Mouse (Mus musculus) ovary, adult 18-20 months (tissue): ENCODE data around the gene Sipa1l2.

Experiments used
- DNase-seq: peaks from one replicate; pipeline ENCODE4 v3.0.0; 2022; ENCODE audit warnings: low spot score, mixed read lengths

The Sipa1l2 gene

GRCm38 (mm10) chr8:125569533-125570365 lies at the start of gene Sipa1l2:
Sipa1l2 (minus strand) TSS chr8:125569808.
- peak; percentile 95 for DNase-seq

DNA sequence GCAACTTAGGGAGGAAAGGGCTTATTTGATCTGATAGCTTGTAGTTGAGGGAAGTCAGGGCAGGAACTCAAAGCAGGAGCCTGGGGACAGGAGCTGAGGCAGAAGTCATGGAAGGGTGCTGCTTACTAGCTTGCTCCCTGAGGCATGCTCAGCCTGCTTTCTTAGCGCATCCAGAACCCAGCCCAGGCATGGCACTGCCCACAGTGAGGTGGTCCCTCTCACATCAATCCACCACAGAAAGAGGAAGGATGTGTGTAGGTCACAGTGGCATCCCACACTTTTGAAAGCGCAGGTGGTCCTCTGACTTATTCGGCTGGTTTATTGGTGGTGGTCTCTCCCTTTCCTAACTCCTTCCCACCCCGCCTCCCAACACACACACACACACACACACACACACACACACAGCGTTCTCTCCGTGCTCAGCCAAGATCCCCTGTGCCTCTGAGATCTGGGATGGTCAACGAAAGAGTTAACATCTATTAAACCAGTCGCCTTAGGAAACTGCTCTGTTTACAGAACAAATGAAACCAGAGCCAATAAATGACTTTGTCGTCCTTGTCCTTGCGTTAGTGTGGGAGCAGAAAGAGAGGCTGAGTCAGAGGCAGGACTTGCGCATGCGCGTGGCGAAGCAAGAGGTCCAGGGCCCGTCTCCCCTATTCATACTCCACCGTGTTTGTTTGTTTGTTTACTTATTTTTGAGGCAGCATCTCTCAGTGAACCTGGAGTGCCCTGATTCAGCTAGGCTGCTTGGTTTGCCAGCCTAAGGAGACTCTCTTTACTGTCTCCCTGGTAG lies 49.1 kb upstream of the Sipa1l2 start:
- peak; percentile 41 for DNase-seq

GRCm38 (mm10) chr8:125616935-125617334 lies 47.3 kb upstream of the Sipa1l2 start:
- DNase-seq: no peak

DNA sequence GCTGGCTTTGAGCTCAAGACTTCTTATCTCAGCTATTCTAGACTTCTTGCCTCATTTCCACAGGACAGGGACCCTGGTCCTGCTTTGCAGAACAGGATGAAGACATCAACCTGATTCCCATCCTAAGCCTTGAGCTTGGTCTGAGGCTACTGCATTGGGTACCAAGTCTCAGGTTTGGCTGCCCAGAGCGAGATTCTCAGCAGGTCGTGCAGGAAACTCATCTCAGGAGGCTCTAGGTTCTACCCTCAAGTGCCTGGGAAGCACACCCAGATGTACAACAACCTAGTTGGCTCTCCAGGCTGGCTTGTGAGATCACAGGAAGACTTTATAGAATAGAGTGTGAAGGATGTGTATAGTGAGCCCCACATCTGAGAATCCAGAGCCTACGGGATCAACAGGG lies 46.4 kb upstream of the Sipa1l2 start:
- DNase-seq: no peak

- no peak for DNase-seq
Observed at GRCm38 (mm10) chr8:125613552-125613951, 43.9 kb upstream of the Sipa1l2 start.

DNA sequence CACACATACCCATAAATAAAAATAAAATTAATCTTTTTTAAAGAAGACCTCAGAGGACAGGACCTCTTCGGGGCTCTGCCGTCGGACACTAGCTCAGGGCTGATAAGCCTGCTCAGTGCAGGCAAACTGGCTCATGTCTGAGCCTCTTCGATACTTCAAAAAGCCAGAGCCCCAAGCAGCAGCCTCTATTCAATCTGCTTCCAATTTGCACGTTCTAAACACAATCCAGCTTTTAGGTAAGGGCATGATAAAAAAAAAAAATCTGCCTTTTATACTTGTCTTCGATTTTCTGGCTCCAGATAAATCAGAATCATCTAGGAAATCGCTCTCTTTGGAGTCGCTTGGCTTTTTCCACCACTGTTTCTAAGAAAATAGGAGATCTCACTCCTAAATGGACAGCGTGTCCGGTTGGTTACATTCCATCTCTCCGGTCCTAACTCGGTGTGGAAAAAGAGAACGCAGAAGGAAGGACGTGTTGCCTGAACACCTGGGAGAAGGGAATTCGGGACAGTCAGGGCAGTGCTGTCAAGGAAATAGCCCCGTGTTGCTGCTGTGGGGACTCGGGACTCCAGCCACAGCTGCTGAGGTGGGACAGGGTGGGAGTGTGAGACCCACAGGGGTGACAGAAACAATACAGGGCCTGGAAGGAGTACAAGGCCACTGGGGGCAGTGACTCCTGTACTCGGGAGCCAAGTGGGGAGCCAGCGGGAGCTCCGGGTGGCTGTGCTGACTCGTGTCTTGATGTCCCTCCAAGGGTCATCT lies 42.4 kb upstream of the Sipa1l2 start:
- DNase-seq: no peak

- DNase-seq: no peak
Observed at GRCm38 (mm10) chr8:125611024-125611798, 41.6 kb upstream of the Sipa1l2 start.

DNA sequence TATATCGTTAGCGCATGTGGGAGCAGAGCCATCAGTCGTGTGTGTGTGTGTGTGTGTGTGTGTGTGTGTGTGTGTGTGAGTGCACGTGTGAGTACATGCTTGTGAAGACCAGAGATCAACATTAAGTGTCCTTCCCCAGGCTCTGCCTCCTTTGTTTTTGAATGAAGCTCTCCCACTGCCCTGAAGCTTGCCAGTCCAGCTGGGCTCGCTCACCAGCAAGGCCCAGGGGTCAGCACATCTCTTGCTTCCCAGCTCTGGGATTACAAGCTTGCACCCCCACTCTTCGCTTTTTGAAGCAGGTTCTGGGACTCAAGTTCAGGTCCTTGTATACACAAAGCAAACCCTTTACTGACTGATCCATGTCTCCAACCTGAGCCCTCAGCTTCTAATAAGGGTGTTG lies 40.1 kb upstream of the Sipa1l2 start:
- no peak for DNase-seq

DNA sequence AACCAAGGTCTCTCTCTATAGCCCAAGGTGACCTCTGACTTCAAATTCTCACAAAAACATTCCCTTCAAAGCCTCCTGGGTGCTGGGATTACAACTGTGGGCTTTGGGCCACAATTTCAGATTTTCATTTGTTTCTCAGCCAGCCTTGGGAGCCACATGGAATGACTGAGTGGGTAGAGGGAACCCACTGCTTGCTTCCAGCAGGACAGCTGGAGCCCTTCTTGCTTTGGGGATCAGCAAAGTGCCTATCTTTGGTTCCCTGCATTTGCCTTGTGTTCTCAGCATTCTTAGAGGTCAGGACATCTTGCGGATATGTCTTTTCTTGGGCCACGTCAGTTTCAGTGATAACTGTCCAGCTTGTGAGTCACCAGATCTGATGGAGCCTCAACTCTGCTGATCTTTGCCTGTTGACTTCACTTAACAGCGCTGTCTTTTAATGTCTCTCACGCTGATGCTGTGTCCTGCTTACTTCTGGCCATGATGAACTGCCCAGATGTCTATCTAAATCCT lies 38.2 kb upstream of the Sipa1l2 start:
- no peak for DNase-seq

- DNase-seq: no peak
Observed at GRCm38 (mm10) chr8:125606937-125607336, 37.3 kb upstream of the Sipa1l2 start.

DNA sequence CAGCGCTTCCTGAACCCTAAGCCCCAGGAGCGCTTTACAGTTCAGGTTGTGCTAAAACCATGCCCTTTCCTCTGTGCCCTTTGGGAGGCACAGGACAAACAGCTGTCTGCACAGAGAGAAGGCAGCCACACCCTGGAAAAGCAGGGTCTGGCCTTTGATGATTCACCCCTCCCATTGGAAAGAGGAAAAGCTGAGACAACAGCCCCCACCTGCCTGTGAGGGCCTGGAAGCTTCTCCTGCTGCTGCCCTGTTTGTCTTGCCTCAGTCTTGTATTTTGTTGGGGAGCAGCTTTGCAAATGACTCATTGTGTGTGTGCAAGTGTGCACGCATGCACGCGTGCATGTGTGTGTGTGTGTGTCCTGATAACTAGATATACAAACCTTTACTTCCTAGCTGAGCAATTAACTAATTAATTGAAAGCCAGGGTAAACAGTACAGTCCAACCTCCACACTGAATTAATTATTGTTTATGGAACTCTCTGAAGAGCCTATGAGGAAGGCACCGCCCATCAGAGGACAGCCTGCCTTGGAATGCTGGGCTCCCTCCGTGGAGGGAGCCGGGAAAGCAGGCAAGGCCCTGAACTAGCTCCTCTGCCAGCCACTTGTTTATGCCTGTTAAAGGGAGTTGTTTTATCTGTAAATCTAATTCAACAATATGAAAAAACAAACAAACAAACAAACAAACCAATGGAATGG lies 35.4 kb upstream of the Sipa1l2 start:
- DNase-seq: no peak

DNA sequence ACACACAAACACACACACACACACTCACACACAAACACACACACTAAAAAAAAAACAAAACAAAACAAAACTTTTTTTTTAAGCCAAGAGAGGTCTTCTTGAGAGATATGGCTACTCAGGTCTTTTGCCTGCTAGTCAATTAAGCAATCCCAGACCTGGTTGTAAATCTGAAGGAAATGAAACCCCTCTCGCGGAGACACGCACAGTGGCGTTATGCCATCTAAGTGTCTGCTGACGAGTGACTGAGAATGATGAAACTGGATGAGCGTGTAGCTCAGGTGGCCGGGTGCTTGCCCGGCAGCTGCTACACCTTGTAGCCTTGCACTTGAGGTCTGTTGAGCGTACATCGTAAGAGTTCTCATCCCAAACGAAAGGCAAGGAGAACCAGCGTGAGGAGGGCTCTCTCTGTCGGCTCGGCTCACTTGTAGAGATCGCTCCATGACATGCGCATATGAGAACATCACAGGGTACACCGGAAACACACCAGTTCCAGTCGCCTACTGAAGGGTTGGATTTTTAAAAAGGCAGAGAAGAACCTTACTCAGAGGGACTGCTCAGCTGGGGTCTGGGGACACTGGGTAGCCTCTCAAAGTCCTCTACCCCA lies 34.7 kb upstream of the Sipa1l2 start:
- no peak for DNase-seq

- no peak for DNase-seq
Observed at GRCm38 (mm10) chr8:125603312-125603840, 33.8 kb upstream of the Sipa1l2 start.

DNA sequence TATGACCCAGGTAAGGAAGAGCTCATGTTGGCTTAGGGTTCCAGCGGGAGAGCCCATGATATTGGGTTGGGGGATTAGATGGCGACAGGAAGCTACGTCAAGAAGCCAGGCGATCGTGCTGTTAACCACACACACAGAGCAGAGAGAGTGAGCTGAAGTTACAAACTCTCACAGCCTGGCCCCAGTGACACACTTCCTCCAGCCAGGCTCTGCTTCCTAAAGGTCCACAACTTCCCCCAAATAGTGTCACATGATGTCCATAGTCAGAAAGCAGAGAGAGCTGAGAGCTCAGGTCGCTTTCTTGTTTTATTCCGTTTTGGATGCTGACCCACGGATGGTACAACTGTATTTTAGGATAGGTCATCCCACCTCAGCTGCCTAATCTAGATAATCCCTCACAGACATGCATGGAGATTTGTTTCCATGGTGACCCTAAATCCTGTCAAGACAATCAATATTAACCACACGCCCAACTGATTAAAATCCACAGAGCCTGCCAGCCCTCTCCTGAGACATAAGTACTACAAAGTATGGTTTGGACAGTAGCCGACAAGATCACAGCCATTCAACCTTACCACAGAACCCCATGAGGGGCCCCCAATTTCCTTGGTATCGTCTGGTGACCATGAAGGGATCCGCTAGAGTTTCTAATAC lies 30.6 kb upstream of the Sipa1l2 start:
- DNase-seq: no peak

- DNase-seq: peak; percentile 38
Observed at GRCm38 (mm10) chr8:125595571-125596508, 26.2 kb upstream of the Sipa1l2 start.

DNA sequence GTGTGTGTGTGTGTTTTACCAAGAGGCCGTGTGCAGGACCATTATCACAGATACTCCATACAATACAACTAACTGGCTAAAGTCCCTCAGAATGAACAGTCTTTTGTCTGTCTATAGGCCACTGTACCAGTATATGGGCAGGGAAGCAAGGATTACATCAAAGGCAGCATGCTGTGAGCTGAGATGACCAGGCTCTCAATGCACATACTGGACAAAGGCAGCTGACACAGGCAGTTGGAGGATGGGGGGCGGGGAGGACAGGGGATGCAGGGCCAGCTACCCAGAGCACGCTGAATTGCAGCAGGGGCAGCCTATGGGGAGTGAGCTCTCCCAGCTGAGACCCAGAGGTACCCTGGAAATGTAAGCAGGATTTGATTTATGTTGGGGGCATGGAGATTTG lies 20.8 kb upstream of the Sipa1l2 start:
- no peak for DNase-seq

GRCm38 (mm10) chr8:125586587-125586986 lies 17.0 kb upstream of the Sipa1l2 start:
- no peak for DNase-seq

DNA sequence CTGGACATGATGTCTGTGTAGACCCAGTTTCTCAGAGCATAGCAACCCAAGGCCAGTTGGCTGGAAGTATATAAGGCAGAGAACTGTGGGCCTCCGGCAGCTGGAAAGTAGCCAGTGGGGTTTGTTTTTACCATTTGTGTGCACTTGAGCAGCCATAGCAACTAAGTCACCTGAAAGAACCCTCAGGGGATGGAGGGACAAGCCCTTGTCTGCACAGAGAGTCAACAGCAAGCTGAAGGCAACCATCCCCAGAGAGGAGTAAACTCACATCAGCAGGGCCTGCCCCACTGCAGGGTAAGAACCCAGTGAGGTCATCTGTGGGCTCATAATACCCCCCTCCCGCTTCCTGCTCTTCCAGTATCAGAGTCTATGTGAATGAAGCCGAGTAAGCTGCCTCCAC lies 14.7 kb upstream of the Sipa1l2 start:
- DNase-seq: no peak

- no peak for DNase-seq
Observed at GRCm38 (mm10) chr8:125580426-125580825, 10.8 kb upstream of the Sipa1l2 start.
